Mouse (Mus musculus) G1E-ER4 (cell line): ENCODE measurements around the gene Trp73. TPM values are rescaled to one million over a fixed set of nuclear protein-coding genes. Genes with fewer than 3 reads are reported as not detected.

ENCODE experiments used
- GATA1 ChIP-seq: IDR thresholded peaks from one replicate; pipeline ENCODE4 v1.8.0; 2012; ENCODE audit warnings: low read length, inconsistent platforms
- polyA plus RNA-seq: library from polyadenylated mRNA; stranded (reverse); fragments of >175 nt; gene quantifications from 2 replicates; pipeline ENCODE4 v1.2.3, GENCODE M21; 2012

Gene Trp73
- polyA plus RNA-seq, 1 experiment, result not detected

- TF ChIP-seq GATA1, result no peak
These were observed 18.1 kb upstream of the Trp73 start for GRCm38 (mm10) chr4:154157970-154158662.

- no peak for TF ChIP-seq GATA1
These were observed 16.0 kb upstream of the Trp73 start for GRCm38 (mm10) chr4:154156050-154156449.

DNA sequence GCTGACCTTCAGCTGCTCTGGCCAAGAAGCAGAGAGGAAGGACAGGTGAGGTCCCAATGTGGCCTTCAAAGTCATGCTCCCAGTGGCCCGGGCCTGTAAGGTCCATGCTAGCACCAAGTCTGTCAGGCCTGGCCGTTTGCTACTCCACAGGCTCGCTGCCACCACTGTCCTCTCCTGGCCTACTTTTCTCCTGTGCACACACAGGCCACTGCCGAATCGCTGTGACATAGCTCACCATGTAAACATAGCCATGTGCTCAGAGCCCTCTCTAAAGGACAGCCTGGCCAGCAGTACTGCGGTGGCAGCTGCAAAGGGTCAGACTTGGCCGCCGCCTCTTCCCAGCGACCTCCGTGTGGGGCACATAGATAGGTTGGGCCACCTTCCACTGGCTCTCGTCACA, 14.1 kb upstream of the Trp73 start:
- no peak for TF ChIP-seq GATA1

DNA sequence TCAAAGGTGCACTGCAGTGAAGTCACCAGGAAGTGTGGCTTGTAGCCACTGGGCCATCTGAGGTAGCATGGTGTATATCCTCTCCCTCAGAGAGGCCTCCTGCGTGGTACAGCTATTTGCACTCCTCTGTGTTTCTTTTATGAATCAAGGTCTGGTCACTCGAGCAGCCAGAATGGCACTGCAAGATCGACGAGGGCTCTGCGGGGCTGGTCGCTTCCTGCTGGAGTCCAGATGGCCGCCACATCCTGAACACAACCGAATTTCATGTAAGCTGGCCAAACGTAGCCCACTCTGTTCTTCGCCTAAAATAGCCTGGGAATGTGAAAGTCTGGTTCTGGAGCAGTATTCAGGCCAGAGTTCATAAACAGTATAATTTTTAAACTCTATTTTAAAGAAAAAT, 6.3 kb upstream of the Trp73 start:
- TF ChIP-seq GATA1, result no peak

- no peak for TF ChIP-seq GATA1
These were observed 4.7 kb upstream of the Trp73 start for GRCm38 (mm10) chr4:154144712-154145111.

DNA sequence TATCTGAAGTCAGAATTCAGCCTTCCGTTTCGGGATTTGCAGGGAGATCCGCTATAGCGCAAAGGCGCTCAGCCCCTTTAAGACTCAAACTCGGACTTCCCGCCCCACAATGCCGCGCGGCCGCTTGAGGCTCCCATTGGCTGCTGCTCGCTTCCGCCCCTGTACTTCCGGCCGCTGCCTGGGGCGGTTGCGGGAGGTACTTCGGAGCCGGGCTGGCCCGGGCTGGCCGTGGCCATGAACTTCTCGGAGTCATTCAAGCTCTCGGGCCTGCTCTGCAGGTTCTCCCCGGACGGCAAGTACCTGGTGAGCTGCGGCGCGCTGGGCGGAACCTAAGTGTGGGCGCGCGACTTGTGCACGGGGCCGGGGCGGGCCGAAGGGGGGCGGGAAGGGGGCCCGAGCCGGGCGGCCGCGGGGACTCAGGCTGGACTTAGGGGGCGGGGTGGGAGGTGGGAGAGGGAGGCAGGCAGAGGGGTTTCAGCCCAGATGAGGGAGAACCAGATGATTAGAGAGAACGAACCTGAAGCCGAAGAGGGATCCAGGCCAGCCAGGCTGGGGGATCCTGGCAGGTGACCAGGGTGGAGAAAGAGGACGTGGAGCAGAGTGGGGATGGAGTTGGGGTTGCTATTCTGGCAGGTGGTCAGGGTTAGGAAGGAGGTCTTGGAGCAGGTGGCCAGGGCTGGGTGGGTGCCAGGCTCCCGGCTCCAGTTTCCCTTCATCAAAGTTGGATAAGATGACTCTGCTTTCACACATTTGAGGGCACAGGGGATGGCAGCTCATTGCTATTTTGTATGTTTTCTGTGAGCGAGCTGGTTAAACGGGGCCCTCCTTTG, 2.4 kb upstream of the Trp73 start, which contains the start of gene Wrap73:
Gene Wrap73, plus strand, starts transcription at position 162 of the 830 bp plus-strand sequence.
- no peak for TF ChIP-seq GATA1

DNA sequence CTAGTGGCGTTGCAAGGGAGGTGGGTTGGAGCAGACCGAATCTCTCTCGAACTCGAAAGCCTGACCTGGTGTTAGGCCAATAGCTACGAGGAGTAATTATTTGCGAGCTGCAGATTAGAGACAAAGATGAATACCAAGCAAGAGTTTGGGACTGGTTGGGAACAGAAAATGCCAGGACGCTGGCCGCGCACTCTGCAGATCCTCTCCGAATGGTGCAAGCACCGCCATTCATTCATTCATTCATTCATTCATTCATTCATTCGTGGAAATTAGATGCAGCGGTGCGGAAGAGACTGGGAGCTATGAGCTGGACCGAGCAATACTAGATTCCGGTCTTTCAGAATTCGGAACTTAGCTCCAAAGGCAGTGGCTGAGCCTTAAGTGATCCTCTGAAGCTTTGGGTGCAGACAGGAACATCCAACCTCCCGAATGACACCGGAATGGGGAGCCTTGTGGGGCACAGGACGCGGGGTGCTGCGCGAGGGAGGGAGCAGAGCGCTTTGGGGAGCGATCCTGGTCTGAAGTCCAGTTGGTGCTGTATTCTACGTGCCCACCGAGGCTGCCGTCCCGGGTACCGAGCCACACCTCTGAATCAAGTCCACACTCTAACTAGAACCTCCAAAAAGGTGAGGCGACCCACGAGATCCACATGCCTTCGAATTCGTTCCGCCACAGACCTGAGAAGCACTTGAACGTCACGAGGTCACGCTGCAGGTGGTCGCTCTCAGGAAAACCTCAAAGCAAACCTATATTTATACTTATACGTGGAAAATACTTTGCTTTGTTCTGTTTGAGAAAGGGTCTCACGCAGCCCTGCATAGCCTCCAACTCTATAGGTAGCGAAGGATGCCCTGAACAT, 1.2 kb upstream of the Trp73 start:
- no peak for TF ChIP-seq GATA1

- TF ChIP-seq GATA1, result no peak
These were observed 403 bp upstream of the Trp73 start for GRCm38 (mm10) chr4:154140213-154141008.

GRCm38 (mm10) chr4:154139671-154140181, 282 bp downstream of the Trp73 start:
- no peak for TF ChIP-seq GATA1

DNA sequence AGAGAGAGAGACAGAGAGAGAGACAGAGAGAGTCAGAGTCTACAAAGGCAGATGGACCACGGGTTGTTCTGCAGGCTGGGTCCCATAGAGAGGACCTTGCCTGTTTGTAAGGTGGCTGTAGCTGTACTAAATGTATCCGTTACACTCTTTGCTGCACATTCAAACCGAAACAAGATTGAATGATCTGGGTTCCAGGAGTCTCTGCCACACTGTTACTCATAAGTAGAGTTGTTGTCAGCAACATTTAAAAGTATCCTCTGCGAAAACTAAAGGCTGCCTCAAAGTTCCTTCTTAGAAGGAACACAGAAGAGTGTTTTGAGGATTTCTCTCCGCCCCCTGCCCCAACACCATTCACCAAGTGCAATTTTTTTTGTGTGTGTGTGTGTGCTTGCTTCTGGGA, 2.9 kb downstream of the Trp73 start:
- no peak for TF ChIP-seq GATA1

DNA sequence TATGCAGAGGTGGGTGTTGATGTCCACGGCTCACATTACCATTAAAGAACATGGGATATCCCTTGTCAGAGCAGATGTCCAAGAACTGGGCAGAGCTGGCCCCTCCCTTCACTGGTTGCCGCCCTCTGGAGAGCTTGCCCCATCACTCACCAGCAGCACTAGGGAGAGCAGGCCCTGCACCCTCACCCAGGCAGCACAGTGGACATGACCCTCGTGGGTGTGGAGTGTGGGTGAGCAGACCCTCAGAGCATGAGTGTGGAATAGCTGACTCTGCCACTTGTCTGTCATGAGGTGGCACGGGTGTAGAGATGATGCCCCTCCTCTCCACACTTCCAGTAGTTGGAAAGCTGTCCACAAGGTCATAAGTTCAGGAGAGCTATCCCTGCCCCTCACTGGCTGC, 5.2 kb downstream of the Trp73 start:
- TF ChIP-seq GATA1, result no peak

DNA sequence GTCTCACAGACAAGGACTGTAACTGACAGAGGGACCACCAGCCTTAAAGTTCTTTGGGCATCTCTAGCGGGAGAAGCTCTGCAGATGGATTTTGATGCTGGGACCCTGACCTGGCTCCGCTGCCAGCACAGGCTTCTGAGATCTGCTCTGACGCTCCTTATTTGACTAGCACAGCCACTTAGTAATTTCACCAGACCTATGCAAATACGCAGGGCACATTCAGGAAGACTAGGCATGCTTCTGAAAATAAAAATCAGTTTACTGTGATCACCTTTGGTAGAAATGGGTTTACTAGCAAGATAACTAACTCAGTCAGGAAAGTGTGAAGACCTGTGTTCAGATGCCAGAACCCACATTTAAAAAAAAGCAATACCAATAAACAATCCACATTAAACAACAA, 8.1 kb downstream of the Trp73 start:
- TF ChIP-seq GATA1, result no peak

- TF ChIP-seq GATA1, result no peak
These were observed 10.1 kb downstream of the Trp73 start for GRCm38 (mm10) chr4:154129950-154130349.

DNA sequence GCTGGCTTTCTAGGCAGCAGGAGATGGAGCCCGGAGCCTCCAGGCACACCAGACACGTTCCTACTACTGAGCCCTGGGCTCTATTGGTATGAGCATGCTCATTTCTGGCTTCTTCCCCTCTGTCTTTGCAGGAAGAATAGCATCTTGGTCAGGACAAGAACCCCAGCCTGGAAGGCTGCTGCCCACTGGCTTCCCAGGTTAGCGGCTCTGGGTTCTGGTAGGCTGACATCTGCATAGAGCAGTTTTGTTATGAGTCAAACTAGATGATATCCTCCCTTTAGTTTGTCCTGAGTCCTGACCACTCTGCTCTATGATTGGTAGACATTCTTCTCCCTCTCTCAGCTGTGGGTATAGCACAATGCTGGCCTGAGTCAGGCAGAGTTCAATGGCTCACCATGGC, 12.7 kb downstream of the Trp73 start:
- TF ChIP-seq GATA1, result no peak

- no peak for TF ChIP-seq GATA1
These were observed 14.8 kb downstream of the Trp73 start for GRCm38 (mm10) chr4:154125202-154125601.
